Mouse (Mus musculus): ENCODE measurements around the gene Gm20532.

The Gm20532 gene

DNA sequence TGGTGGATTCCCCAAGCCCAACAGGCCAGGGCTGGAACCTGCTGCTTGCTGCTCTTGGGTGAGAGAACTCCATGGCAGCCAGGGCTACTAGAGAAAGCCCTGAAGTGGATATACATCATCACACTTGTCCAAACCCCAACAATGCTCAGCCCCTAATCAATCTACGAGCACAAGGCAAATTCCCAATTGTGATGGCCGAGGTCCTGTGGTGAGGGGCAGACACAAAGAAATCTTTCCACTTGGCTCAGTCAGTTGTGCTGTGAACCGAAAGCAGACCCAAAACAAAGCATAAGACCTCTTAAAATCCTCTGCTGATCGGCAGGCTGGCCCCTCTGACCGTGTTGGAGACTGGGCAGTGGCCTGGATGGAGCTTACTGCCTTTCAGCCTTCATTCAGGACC, 11.6 kb upstream of the Gm20532 start:
- no peak for DNase-seq

DNA sequence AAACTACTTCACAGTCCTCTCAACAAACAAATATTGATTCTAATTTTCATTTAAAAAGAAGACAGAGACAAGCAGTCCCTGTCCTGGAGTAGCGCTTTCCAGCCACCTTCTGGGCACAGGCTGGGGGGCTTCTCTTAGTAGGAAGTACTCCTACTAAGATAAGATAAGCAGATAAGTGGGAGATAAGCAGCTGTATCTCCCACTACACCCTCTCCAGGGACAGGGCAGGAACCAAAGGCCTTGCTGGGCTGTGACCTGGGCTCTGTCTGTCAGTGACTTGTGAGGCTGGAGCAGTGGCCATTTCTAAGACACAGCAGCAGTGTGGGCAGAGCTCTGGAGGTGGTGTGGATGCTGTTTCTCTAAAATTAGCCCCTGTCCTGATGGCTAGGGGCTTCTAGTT, 11.1 kb upstream of the Gm20532 start:
- DNase-seq = no peak

DNA sequence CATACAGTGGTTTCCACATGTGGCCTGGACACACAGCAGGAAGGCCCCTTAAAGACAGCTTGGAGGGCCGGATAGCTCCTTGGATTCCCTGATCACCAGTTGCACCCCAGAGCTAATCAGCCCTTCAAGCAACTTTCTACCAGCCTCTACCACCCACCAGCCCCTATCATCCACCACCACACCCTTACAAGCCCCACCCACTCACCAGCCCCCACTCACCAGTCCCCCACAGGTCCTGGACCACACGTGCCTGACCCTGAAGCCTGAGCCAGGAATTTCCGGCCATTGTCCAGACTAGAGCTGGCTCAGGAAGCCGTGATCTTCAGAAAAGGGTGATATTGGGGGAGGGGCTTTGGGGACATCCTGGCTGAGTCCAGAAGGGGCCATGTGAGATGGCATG, 10.6 kb upstream of the Gm20532 start:
- DNase-seq = no peak

DNA sequence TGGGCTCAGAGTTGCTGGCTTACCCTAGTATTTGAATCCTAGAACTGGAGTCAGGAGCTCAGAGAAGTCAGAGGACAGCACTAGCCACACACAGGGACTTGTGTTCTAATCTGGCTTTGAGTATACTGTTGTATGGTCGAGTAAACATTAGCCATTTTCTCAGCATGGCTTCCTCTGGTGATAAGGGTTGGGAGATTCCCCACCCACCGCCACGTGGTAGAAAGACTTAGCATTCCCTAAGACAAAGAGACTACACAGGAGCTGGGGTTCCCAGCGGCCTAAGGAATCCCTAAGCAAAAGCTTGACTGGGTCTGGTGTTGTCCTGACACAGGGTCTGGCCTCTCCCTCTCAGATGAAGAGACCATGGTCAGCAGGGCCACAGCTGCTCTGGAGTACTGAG, 10.0 kb upstream of the Gm20532 start:
- no peak for DNase-seq

DNA sequence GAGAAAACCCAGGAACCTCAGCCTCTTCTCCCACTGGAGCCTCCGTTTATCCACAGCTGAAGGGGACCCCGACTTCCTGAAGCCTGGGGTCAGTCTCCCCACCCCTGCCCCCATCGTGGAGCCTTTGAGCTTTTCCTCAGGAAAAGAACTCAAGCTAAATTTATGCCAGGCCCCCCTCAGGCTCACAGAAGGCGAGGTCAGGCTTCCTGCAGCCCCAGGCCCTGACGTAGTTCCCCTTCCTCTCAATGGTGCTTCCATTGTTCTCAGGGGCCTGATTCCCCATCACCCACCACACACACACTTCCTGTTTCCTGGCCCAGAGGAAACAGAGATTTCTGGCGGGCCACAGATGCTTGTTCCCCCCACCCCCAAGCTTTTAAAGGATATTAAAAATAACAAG, 8.1 kb upstream of the Gm20532 start:
- no peak for DNase-seq

DNA sequence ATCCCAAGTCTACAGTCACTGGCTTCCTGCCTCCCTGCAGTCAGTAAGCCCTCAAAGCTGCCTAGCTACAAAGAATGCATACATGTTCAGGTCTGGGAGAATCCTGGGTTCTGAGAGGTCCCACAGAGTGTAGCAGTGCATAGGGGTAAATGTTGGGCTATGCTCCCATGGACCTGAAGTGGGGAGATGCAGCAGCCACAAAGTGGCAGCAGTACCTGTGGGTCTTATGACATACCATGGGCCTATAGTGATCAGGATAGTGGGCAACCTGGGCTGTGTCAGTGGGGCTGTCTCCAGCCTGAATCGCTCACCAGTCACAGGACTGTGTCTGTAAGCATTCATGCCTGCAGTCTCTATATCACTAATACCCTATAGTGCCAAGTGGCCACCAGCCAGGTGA, 6.7 kb upstream of the Gm20532 start, which contains the start of gene Egfl7:
TSS of gene Egfl7 (plus strand) at position 301 of the 400 bp plus-strand sequence.
- no peak for DNase-seq

DNA sequence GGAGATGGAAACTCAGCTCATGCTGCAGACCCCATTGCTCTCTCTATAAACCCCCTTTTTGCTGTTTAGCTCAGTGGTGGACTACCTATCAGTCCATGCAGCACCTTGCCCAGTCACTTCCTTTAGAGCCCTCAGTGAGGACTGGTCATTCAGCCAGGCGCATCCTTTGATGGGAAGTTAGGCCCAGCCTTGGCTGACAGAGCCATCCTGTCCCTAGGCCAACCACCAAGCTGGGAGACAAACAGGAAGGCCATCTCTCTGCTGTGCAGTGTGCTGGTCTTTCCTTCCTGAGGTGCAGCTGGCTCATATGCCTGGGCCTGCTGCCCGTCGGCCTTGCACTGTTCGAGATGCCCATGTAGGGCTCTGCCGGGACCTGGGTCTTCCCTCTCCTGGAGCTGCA, 5.7 kb upstream of the Gm20532 start:
- no peak for DNase-seq

DNA sequence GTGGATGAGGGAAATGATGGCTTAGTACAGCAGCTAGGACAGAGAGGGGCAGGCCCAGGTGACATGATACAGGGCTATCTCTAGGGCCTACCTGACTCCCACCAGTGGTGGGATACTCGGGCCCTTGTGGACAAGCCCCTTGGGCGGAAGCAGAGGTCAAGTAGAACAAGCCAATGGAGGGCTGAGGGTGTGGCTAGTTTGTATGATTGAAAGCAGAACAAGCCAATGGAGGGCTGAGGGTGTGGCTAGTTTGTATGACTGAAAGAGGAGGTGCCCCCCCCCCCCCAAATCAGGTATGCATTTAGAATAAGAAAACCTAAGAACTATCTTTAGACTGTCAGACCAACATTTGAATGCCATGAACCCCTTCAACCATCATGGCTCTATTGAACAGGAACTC, 4.2 kb upstream of the Gm20532 start:
- no peak for DNase-seq

DNA sequence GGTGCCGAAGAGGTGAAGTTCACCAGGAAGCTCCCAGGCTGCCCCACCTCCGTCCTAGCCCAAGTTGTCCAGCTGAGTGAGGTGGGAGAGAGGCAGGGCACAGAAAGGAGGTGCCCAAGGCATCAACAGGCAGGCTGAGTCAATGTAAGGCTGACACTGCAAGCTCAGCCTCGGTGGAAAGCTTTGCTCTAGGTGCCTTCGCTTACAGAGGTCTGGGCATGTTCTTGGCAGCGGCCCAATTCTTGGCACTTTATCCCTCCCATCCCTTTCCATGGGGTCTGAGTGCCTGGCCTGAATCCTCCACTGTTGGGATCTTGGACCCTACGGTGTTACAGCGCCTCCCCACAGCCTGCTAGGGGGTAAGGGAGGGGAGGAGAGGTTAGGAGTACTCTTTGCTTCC, 3.7 kb upstream of the Gm20532 start:
- no peak for DNase-seq

DNA sequence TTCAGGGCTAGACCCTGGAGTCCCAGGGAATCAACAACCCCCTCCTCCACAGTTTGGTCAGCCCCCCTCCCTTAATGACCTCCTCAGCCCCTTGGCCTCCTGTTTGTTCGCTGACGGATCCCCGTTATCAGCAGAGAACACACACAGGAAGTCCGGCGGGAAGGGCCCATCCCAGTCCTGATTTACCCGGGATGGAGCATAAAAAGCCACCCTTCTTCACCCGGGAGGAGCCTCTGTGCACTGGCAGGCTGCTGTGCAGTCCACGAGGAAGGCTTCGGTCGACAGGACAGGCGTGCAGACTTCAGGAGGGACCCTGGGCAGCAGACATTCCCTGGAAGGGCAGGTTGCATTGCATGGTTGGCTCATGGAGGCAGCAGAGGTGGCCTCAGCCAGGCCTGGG, 2.8 kb upstream of the Gm20532 start:
- DNase-seq = no peak

DNA sequence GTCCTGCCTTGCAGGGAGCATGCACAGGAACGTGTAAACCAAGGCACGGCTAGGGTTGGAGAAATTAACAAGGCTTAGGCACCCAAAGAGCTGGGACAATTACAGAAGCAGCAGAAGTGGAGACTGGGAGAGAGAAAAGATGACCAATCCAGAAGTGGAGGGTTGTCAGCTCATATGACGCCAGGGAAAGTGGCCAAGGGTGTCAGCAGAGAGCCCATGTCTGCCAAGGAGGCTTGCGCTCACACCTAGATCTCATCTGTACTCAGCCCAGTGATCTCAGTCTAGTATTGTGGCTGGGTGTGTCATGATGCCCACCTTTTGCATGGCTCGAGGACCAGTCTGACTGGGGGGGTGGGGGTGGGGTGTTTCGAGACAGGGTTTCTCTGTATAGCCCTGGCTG, 726 bp upstream of the Gm20532 start:
- no peak for DNase-seq

DNA sequence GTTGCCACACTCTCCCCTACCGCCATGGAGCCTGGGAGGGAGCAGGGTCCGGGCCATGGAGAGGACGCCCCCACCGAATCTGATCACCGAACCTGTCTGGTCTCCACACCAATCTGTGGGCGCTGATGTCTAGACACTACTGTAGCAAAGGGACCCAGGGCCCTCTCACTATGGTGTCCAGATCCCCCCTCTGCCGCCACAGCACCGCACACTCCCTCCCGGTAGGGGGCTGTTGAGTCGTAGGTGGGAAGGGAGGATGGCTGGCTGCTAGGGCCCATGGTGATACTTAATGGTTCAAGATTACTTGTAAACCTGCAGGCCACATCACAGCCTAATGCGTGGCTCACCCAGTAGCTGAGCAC, 586 bp downstream of the Gm20532 start:
- no peak for DNase-seq

DNA sequence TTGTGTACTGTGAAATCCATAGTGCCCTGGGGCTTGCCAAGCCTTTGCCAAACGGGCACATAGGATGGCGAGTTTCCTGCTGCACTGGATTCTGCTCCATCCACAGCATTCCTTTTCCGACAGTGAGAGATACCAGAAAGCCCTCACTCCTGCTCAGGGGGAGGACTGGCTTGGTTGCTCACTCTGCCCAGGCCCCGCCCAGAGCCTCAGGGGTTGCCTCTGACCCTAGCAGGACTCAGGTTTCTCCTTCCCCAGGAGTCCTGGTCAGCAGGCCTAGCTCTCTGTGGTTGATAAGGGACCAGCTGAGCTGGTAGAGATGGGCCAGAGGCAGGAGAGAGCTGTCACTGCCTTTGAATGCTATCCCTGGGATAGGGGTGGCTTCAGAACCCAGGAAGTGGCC, 2.1 kb downstream of the Gm20532 start:
- no peak for DNase-seq

DNA sequence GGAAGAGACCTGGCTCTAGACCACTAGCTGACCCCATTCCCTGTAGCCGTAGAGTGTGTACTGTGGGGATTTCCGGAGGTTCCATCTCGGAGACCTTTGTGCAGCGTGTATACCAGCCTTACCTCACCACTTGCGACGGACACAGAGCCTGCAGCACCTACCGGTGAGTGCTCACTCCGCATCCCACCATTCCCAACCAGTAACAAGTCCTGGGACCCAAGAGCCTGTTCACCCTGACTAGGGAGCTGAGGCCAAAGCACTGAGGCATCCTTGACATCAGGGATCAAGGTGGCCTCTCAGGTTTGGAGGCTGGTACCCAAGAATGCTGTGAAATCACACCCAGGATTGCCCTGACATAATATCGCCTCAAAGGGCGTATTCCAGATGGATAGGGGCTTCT, 2.8 kb downstream of the Gm20532 start:
- no peak for DNase-seq

DNA sequence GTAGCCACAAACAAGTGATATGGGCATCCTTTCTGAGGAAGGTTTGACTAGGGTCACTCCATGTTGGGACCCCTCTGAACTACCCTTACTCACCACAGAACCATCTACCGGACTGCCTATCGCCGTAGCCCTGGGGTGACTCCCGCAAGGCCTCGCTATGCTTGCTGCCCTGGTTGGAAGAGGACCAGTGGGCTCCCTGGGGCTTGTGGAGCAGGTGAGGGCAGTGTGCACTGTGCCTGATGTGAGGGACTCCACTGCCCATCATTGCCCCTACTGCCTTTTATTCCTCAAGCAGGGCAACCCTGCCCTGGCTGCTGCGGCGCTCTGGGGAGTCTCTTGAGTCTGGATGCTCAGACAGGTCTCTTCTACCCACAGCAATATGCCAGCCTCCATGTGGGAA, 3.8 kb downstream of the Gm20532 start:
- DNase-seq = no peak

DNA sequence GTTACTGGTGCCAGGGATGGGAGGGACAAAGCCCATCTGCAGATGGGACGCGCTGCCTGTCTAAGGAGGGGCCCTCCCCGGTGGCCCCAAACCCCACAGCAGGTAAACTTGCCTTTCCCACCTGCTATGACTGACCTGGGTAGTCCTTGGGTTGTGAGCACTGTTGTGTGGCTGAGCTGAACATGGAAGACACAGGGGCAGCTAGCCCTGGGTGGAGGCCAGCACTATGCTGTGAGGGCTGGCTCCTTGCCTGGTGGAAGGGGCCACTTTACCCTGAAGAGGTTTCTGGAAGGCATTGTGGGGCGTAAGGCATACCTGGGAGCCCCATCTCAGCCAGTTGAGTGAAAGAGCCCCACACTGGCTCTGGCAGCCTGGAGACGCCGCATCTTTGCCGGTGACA, 4.5 kb downstream of the Gm20532 start:
- no peak for DNase-seq

DNA sequence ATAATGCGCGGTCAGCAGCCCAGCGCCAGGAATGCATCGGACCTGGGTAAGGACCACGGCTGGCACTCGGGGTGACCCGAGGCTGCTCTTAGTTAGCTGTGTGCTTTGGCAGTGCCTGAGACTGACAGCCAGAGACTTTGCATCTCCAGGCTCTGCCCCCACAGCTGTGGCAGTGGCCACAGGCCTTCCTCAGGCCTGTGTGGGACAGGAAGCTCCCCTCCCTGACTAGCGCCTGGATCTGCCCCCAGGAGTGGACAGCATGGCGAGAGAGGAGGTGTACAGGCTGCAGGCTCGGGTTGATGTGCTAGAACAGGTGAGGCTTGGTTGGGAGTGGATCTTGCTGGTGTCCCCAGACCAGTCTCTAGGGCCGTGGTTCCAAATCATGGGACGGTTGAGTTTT, 5.0 kb downstream of the Gm20532 start:
- no peak for DNase-seq

DNA sequence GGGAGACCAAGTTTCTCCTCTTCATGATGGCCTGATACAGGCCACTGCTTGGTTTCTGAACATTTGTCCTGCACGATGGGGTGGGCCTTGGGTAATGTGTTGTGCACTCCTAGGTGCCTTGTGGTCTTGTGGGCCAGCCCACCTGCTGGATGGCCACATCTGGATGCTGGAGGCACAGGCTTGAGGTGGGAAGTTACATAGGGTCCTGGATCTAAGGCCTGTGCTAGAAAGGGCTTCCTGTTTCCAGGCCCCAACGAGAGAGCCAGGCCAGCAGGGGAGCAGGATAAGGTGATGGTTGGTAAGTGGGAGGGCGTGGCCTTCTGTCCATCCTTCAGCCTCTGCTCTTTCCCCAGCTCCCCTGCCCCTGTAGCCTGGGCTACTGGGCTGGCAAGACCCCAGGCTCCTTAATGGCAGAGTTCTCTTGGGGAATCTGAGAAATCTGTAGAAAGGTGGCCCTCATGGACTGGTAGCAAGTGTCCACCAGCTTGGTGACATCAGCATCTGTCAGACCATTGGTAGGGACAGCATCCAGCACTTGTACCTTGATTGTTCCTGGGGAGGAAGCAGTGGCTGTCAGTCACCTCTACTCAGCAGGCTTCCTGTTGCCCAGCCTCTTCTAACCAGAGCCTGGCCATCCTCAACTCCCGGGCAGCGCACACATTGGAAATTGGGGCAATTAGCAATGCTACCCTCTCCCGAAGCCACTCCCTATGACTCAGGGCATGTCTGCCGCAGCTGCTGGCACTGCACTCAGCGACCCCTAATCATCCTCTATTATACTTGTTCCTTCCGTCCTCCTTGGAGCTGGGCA, 7.0 kb downstream of the Gm20532 start:
- DNase-seq = no peak

DNA sequence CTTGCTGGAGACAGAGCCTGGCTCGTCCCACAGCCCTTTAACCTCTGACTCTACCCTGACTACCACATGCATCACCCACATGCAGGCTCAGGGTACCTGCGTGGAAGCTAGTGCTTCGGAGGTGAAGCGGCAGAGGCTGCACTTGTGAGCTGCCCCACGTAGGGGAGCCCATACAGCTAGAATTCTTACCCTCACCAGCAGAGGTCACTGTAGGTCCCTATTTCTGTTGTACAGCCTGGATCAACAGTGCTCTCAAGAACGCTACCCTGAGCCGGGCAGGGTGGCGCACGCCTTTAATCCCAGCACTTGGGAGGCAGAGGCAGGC, 7.5 kb downstream of the Gm20532 start:
- DNase-seq = peak; percentile 41 to 59

DNA sequence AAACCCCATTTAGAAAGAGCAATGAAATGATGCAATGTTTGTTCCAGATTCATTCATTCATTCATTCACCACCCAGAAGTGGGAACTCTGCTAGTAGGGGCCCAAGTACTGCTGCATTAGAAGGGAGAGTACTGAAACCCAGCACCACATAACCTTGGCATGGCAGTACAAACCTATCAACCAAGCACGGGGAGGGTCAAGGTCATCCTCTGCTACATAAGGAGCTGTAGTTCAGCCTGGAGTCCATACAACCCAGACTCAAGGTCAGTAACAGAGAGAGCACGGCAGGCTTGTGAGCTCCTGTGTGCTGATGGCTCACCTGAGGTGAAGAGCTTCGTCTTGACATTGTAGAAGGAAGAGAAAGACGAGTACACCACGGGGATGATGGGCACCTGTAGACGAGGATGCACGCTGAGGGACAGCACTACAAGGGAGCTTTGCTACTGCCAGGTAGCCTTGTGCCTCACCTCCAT, 8.1 kb downstream of the Gm20532 start:
- no peak for DNase-seq

DNA sequence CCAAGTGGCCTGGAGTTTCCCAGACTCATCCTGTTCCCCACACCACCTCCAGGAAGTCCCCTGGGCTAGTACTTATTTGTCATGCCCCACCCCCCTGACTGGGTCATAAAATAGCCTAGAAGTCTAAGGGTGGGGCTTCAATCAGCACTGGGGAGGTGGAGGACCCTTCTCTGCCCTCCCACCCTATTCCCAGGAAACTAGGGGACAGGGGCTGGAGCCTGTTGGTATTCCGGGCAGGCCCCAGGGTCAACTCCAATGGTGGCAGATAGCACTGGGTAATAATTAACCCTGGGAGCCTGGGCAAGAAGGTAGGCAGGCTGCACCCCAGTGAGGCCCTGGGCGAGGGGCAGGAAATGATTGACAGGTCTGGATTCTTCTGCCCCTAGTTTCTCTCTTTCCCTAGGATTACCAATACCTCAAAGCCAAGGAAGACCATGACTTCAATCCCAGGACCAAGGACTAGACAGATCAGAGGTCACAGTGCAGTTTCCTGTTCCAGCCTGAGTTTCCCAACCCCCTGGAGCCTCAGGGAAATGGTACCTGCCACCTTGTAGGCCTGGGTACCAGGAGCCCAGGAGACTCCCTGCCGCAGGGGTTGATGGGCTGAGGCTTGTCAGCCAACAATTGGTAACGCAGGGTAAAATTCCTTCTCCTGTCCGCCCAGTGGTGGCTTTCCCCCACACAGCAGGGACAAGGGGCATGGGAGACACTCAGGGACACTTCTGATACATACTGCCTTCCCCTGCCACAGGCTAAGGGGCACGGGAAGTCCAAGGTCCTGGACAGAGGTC, 8.7 kb downstream of the Gm20532 start:
- no peak for DNase-seq

DNA sequence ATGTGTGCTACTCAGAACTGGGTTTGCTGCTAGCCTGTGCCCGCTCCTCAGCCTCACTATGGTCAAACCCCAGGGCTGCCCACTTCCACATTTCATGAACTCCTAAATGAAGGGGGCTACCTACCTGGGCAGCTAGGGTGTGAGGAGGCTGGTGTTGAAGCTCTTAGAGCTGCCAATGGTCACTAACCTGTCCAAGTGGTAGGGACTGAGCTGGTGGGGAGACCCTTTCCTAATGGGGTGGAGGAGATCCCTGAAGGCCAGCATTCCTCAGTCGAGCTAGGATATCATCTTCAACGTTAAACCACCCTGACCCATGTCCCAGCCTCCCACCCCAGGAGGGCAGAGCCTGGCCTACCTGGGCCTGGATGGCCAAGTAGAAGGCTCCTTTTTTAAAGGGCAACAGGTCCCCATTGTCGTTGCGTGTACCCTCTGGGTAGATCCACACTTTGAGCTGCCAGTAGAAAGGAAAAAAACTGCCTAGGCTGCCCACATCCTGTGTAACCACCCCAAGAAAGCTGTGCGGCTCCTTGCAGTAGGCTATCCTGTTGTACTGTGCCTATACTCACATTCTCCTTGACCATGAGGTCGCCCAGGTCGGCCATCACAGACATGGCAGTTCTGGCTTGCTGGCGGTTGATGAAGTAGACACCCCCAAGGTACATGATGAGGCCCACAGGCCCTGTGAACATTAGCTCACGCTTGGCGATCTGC, 9.4 kb downstream of the Gm20532 start:
- no peak for DNase-seq

DNA sequence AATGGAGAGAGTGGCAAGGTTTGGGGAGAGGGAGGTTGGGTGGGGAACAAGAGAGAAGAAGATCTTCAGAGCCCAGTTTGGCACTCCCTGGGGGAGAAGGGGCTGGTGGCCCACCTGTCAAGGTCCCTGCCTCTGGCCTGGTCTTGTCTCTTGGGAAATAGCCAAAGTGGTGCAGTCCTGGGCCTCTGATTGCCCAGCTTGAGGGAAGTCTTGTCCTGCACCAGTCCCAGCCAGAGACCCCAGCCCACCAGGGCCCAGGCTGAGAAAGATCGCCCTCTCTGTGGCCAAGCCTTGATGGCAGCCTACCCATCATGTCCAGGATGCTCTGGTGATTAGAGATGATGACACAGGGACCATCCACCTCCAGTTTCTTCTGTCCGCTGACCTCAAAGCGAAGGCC, 10.5 kb downstream of the Gm20532 start:
- DNase-seq = no peak

DNA sequence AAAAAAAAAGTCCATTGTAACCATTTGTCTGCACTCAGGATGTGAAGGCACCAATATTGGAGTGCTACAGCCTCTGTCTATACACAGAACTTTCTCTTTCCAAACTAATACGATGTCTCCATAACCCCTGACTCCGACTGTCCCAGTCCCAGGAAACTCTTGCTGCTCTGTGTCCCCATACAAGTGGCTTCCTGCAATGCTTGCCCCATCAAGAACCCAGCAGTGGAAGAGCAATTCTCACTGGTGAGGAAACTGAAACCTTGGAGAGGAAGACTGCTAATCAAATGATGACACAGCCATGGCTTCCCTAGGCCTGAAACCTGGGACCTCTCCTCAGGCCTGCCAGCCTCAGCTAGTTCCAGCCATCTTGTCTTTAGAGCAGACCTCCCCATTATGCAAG, 11.4 kb downstream of the Gm20532 start:
- DNase-seq = no peak
